Mouse (Mus musculus) limb, embryonic 13.5 days (tissue): ENCODE measurements at regions not wholly inside any gene's neighbourhood (a gene's known extent, or its start where the extent isn't known, plus 50 kb on each side); places are given as distances from the start of the nearest gene placed in this dataset.

Source experiments
- ATAC-seq: fragments of 200-750 bp; cut with Nextera tagmentation; 2 replicates; pipeline ENCODE4 v1.8.0; 2017; ENCODE audit warnings: low read depth, moderate number of reproducible peaks, moderate TSS enrichment; ENCODE audit not compliant: low FRiP score
- H3K27ac ChIP-seq: fragments of 300-500 bp; sonication (generic); 2 replicates; pipeline ENCODE4 v1.5.1; 2015; ENCODE audit warnings: inconsistent platforms, mild to moderate bottlenecking, moderate library complexity
- H3K27me3 ChIP-seq: fragments of 300-500 bp; sonication (generic); 2 replicates; pipeline ENCODE4 v1.6.1; 2015; ENCODE audit warnings: mild to moderate bottlenecking, inconsistent platforms
- H3K36me3 ChIP-seq: fragments of 300-500 bp; sonication (generic); 2 replicates; pipeline ENCODE4 v1.6.1; 2015; ENCODE audit warnings: inconsistent platforms, mild to moderate bottlenecking, moderate library complexity
- H3K4me1 ChIP-seq: fragments of 300-500 bp; sonication (generic); 2 replicates; pipeline ENCODE4 v1.6.1; 2015; ENCODE audit warnings: inconsistent platforms
- H3K4me2 ChIP-seq: fragments of 300-500 bp; sonication (generic); replicated peaks from 2 replicates; pipeline ENCODE4 v1.6.1; 2015; ENCODE audit warnings: inconsistent platforms, mild to moderate bottlenecking, moderate library complexity
- H3K4me3 ChIP-seq: fragments of 300-500 bp; sonication (generic); 2 replicates; pipeline ENCODE4 v1.5.1; 2015; ENCODE audit warnings: moderate library complexity, mild to moderate bottlenecking, inconsistent platforms
- H3K9ac ChIP-seq: fragments of 300-500 bp; sonication (generic); 2 replicates; pipeline ENCODE4 v1.6.1; 2015; ENCODE audit warnings: mild to moderate bottlenecking, inconsistent platforms
- H3K9me3 ChIP-seq: fragments of 300-500 bp; sonication (generic); 2 replicates; pipeline ENCODE4 v1.6.1; 2016; ENCODE audit warnings: inconsistent platforms
- WGBS: fragments of 180-500 bp; shearing (Covaris S2); methylation state at CpG from one replicate; pipeline ENCODE4 v1.1.7; 2015; 5-methylcytosine and 5-hydroxymethylcytosine counted together

GRCm38 (mm10) chr12:12147088-12147687 is 114.8 kb upstream of the Fam49a start:
- Histone ChIP-seq H3K9ac (no peak overlapping the region), H3K4me3 (no peak overlapping the region), H3K27me3 (no peaks in the 10 kb centered on the region), H3K36me3 (no peaks in the 10 kb centered on the region), H3K9me3 (no peaks in the 10 kb centered on the region), H3K4me2 (no peak overlapping the region), H3K4me1 (no peaks in the 10 kb centered on the region), H3K27ac (no peak overlapping the region)
- 82% methylated on average over 6 of the region's 6 CpGs for WGBS
- no peak for ATAC-seq

GRCm38 (mm10) chr12:12147847-12148246 is 114.1 kb upstream of the Fam49a start:
- H3K4me2 ChIP-seq: no peak overlapping the region
- 68% methylated on average over 3 of the region's 3 CpGs for WGBS
- no peak overlapping the region for H3K9ac ChIP-seq
- no peak overlapping the region for H3K27ac ChIP-seq
- no peak for ATAC-seq
- H3K9me3 ChIP-seq: no peaks in the 10 kb centered on the region
- no peak overlapping the region for H3K4me3 ChIP-seq
- H3K27me3 ChIP-seq: no peaks in the 10 kb centered on the region
- H3K4me1 ChIP-seq: no peaks in the 10 kb centered on the region
- H3K36me3 ChIP-seq: no peaks in the 10 kb centered on the region

GRCm38 (mm10) chr12:12148659-12149399 is 113.1 kb upstream of the Fam49a start:
- Histone ChIP-seq H3K36me3 (no peaks in the 10 kb centered on the region), H3K27ac (no peak overlapping the region), H3K9ac (no peak overlapping the region), H3K4me1 (no peaks in the 10 kb centered on the region), H3K4me3 (no peak overlapping the region), H3K27me3 (no peaks in the 10 kb centered on the region), H3K4me2 (no peak overlapping the region), H3K9me3 (no peaks in the 10 kb centered on the region)
- 54% methylated on average over 3 of the region's 3 CpGs for WGBS
- peak; percentile 61; the same call in 1 of the 2 replicates for ATAC-seq

GRCm38 (mm10) chr12:12164411-12164810 is 97.5 kb upstream of the Fam49a start:
- Histone ChIP-seq H3K9ac (no peak overlapping the region), H3K4me2 (no peak overlapping the region), H3K4me3 (no peak overlapping the region), H3K27me3 (no peaks in the 10 kb centered on the region), H3K9me3 (no peaks in the 10 kb centered on the region), H3K27ac (no peak overlapping the region), H3K4me1 (no peaks in the 10 kb centered on the region), H3K36me3 (no peaks in the 10 kb centered on the region)
- ATAC-seq: no peak
- WGBS: 82% methylated on average over 1 of the region's 1 CpGs

- H3K27me3 ChIP-seq: 0 out of 2 replicates have a peak, but pooled peaks cover 4% of the 10 kb centered on the region
- WGBS: 79% methylated on average over 2 of the region's 2 CpGs
- H3K4me3 ChIP-seq: no peak overlapping the region
- H3K4me1 ChIP-seq: no peaks in the 10 kb centered on the region
- no peak overlapping the region for H3K27ac ChIP-seq
- H3K4me2 ChIP-seq: no peak overlapping the region
- H3K36me3 ChIP-seq: no peaks in the 10 kb centered on the region
- no peak for ATAC-seq
- no peaks in the 10 kb centered on the region for H3K9me3 ChIP-seq
- no peak overlapping the region for H3K9ac ChIP-seq
These were observed 91.4 kb upstream of the Fam49a start for GRCm38 (mm10) chr12:12170581-12170980.

GRCm38 (mm10) chr12:12172087-12172823 is 89.7 kb upstream of the Fam49a start:
- Histone ChIP-seq H3K27ac (no peak overlapping the region), H3K27me3 (0 out of 2 replicates have a peak, but pooled peaks cover 4% of the 10 kb centered on the region), H3K9ac (no peak overlapping the region), H3K4me3 (no peak overlapping the region), H3K9me3 (no peaks in the 10 kb centered on the region), H3K36me3 (no peaks in the 10 kb centered on the region), H3K4me2 (no peak overlapping the region), H3K4me1 (peaks cover 9% of the 10 kb centered on the region)
- 82% methylated on average over 6 of the region's 6 CpGs for WGBS
- no peak for ATAC-seq

- H3K4me1 ChIP-seq: peaks cover 13% of the 10 kb centered on the region
- ATAC-seq: peak; percentile 84
- no peaks in the 10 kb centered on the region for H3K36me3 ChIP-seq
- H3K27ac ChIP-seq: no peak overlapping the region
- WGBS: 9% methylated on average over 13 of the region's 13 CpGs
- H3K9ac ChIP-seq: peak overlapping the region; percentile 58
- no peaks in the 10 kb centered on the region for H3K9me3 ChIP-seq
- H3K4me2 ChIP-seq: peak overlapping the region; percentile 61
- H3K4me3 ChIP-seq: peak overlapping the region; percentile 29
- 0 out of 2 replicates have a peak, but pooled peaks cover 4% of the 10 kb centered on the region for H3K27me3 ChIP-seq
These were observed 85.3 kb upstream of the Fam49a start for GRCm38 (mm10) chr12:12176331-12177263.

- no peak for ATAC-seq
- H3K36me3 ChIP-seq: no peaks in the 10 kb centered on the region
- H3K9me3 ChIP-seq: no peaks in the 10 kb centered on the region
- no peak overlapping the region for H3K27ac ChIP-seq
- H3K4me3 ChIP-seq: no peak overlapping the region
- no peak overlapping the region for H3K9ac ChIP-seq
- no peak overlapping the region for H3K4me2 ChIP-seq
- H3K27me3 ChIP-seq: 0 out of 2 replicates have a peak, but pooled peaks cover 4% of the 10 kb centered on the region
- 70% methylated on average over 6 of the region's 6 CpGs for WGBS
- H3K4me1 ChIP-seq: peaks cover 13% of the 10 kb centered on the region
These were observed 84.5 kb upstream of the Fam49a start for GRCm38 (mm10) chr12:12177264-12178043.

- H3K36me3 ChIP-seq: no peaks in the 10 kb centered on the region
- H3K4me3 ChIP-seq: no peak overlapping the region
- H3K4me1 ChIP-seq: peaks cover 13% of the 10 kb centered on the region
- ATAC-seq: no peak
- H3K9me3 ChIP-seq: no peaks in the 10 kb centered on the region
- no peak overlapping the region for H3K27ac ChIP-seq
- 28% methylated on average over 2 of the region's 2 CpGs for WGBS
- no peak overlapping the region for H3K4me2 ChIP-seq
- H3K9ac ChIP-seq: no peak overlapping the region
- H3K27me3 ChIP-seq: 0 out of 2 replicates have a peak, but pooled peaks cover 4% of the 10 kb centered on the region
These were observed 83.5 kb upstream of the Fam49a start for GRCm38 (mm10) chr12:12178391-12178790.

GRCm38 (mm10) chr12:12179292-12179865 is 82.6 kb upstream of the Fam49a start:
- H3K36me3 ChIP-seq: no peaks in the 10 kb centered on the region
- 0 out of 2 replicates have a peak, but pooled peaks cover 4% of the 10 kb centered on the region for H3K27me3 ChIP-seq
- no peak overlapping the region for H3K27ac ChIP-seq
- 69% methylated on average over 10 of the region's 10 CpGs for WGBS
- peaks cover 13% of the 10 kb centered on the region for H3K4me1 ChIP-seq
- no peaks in the 10 kb centered on the region for H3K9me3 ChIP-seq
- H3K4me2 ChIP-seq: no peak overlapping the region
- no peak overlapping the region for H3K4me3 ChIP-seq
- no peak for ATAC-seq
- H3K9ac ChIP-seq: no peak overlapping the region

GRCm38 (mm10) chr12:12180986-12181385 is 81.0 kb upstream of the Fam49a start:
- Histone ChIP-seq H3K9me3 (no peaks in the 10 kb centered on the region), H3K36me3 (no peaks in the 10 kb centered on the region), H3K4me1 (peaks cover 13% of the 10 kb centered on the region), H3K27ac (no peak overlapping the region), H3K4me2 (no peak overlapping the region), H3K4me3 (no peak overlapping the region), H3K9ac (no peak overlapping the region), H3K27me3 (no peaks in the 10 kb centered on the region)
- WGBS: 58% methylated on average over 1 of the region's 1 CpGs
- ATAC-seq: no peak
